Mouse (Mus musculus) MEL (cell line): Measurements from ENCODE around the gene Stoml3. TPM values are rescaled to one million over a fixed set of nuclear protein-coding genes. Genes with fewer than 3 reads are reported as not detected.
A peak's percentile ranks its signal among the peaks of the same experiment; 100 is the strongest.

ENCODE experiments used
- DNase-seq: peaks from one replicate; pipeline ENCODE4 v3.0.0; 2011; ENCODE audit warnings: low read depth, low spot score
- H3K27ac ChIP-seq: 2 replicates; pipeline ENCODE4 v1.5.1; 2012; ENCODE audit warnings: low read depth, mild to moderate bottlenecking, control low read depth, low read length, moderate library complexity; ENCODE audit not compliant: control insufficient read depth
- H3K27me3 ChIP-seq, 2 experiments: fragments of 150-350 bp in 1 of 2; sonication (generic) in 1 of 2; 2 replicates each; pipeline ENCODE4 v1.6.1; 2012; ENCODE audit warnings: low read length in 2 of 2, mild to moderate bottlenecking in 2 of 2, improper control_type of control experiment in 1 of 2, moderate library complexity in 1 of 2; ENCODE audit not compliant: insufficient read depth in 2 of 2, control insufficient read depth in 1 of 2
- H3K36me3 ChIP-seq, 2 experiments: 2 replicates each; pipeline ENCODE4 v1.6.1; 2012 to 2014; ENCODE audit warnings: low read length in 2 of 2, improper control_type of control experiment in 1 of 2, inconsistent platforms in 1 of 2, mild to moderate bottlenecking in 1 of 2; ENCODE audit not compliant: insufficient read depth in 2 of 2, control insufficient read depth in 1 of 2
- H3K4me1 ChIP-seq, 2 experiments: fragments of 150-350 bp in 1 of 2; sonication (generic) in 1 of 2; 2 replicates each; pipeline ENCODE4 v1.6.1; 2012; ENCODE audit warnings: low read length in 2 of 2, improper control_type of control experiment in 1 of 2, mild to moderate bottlenecking in 1 of 2; ENCODE audit not compliant: insufficient read depth in 2 of 2, control insufficient read depth in 1 of 2
- H3K4me3 ChIP-seq, 2 experiments: fragments of 150-350 bp in 1 of 2; sonication (generic) in 1 of 2; 2 replicates each; pipeline ENCODE4 v1.5.1; 2012; ENCODE audit warnings: low read depth in 2 of 2, low read length in 2 of 2, mild to moderate bottlenecking in 2 of 2, moderate library complexity in 2 of 2, control low read depth in 1 of 2, improper control_type of control experiment in 1 of 2; ENCODE audit not compliant: control insufficient read depth in 1 of 2, insufficient read depth in 1 of 2
- H3K79me2 ChIP-seq: 2 replicates; pipeline ENCODE4 v1.6.1; 2012; ENCODE audit warnings: mild to moderate bottlenecking, low read length, moderate library complexity; ENCODE audit not compliant: control insufficient read depth, poor library complexity, insufficient read depth
- H3K9ac ChIP-seq: 2 replicates; pipeline ENCODE4 v1.6.1; 2012; ENCODE audit warnings: low read depth, mild to moderate bottlenecking, control low read depth, low read length, moderate library complexity; ENCODE audit not compliant: control insufficient read depth, poor library complexity, severe bottlenecking
- H3K9me3 ChIP-seq: fragments of 150-350 bp; sonication (generic); replicated peaks from 2 replicates; pipeline ENCODE4 v1.6.1; 2012; ENCODE audit warnings: mild to moderate bottlenecking, low read length, improper control_type of control experiment, moderate library complexity; ENCODE audit not compliant: insufficient read depth
- CHD1 ChIP-seq: IDR thresholded peaks from 2 replicates; pipeline ENCODE4 v1.6.1; 2012; ENCODE audit warnings: low read depth, mild to moderate bottlenecking, inconsistent platforms, low read length, improper control_type of control experiment
- CTCF ChIP-seq, 3 experiments: IDR thresholded peaks in 2 of 3; conservative IDR thresholded peaks in 1 of 3; 2 replicates each; pipeline ENCODE4 v1.5.1; 2011 to 2012; ENCODE audit warnings: low read length in 3 of 3, low read depth in 2 of 3, mild to moderate bottlenecking in 2 of 3, improper control_type of control experiment in 1 of 3, inconsistent platforms in 1 of 3, mixed read lengths in 1 of 3, moderate library complexity in 1 of 3; ENCODE audit not compliant: control insufficient read depth in 1 of 3, insufficient read depth in 1 of 3, poor library complexity in 1 of 3, severe bottlenecking in 1 of 3
- ELF1 ChIP-seq: IDR thresholded peaks from 2 replicates; pipeline ENCODE4 v1.6.1; 2014; ENCODE audit warnings: low read depth, mild to moderate bottlenecking, inconsistent platforms, low read length, improper control_type of control experiment, moderate library complexity
- HCFC1 ChIP-seq: IDR thresholded peaks from 2 replicates; pipeline ENCODE4 v1.6.1; 2012; ENCODE audit warnings: low read depth, mild to moderate bottlenecking, inconsistent platforms, low read length, improper control_type of control experiment, moderate library complexity
- JUND ChIP-seq: IDR thresholded peaks from 2 replicates; pipeline ENCODE4 v1.6.1; 2011; ENCODE audit warnings: low read depth, mild to moderate bottlenecking, improper control_type of control experiment, low read length
- MAFK ChIP-seq: IDR thresholded peaks from 2 replicates; pipeline ENCODE4 v1.6.1; 2011; ENCODE audit warnings: low read depth, mild to moderate bottlenecking, low read length, improper control_type of control experiment, borderline replicate concordance
- NELFE ChIP-seq: IDR thresholded peaks from 2 replicates; pipeline ENCODE4 v1.6.1; 2011; ENCODE audit warnings: low read depth, low read length, improper control_type of control experiment
- POLR2A ChIP-seq, 2 experiments: IDR thresholded peaks; 2 replicates each; pipeline ENCODE4 v1.6.1; 2011 to 2012; ENCODE audit warnings: low read length in 2 of 2, mild to moderate bottlenecking in 2 of 2, control low read depth in 1 of 2, improper control_type of control experiment in 1 of 2, low read depth in 1 of 2, moderate library complexity in 1 of 2; ENCODE audit not compliant: control insufficient read depth in 1 of 2, insufficient read depth in 1 of 2, poor library complexity in 1 of 2
- POLR2AphosphoS5 ChIP-seq: IDR thresholded peaks from 2 replicates; pipeline ENCODE4 v1.6.1; 2012; ENCODE audit warnings: low read depth, borderline replicate concordance, mild to moderate bottlenecking, inconsistent platforms, low read length, moderate library complexity, mixed read lengths
- RCOR1 ChIP-seq: IDR thresholded peaks from 2 replicates; pipeline ENCODE4 v1.6.1; 2012; ENCODE audit warnings: low read depth, mild to moderate bottlenecking, inconsistent platforms, low read length, improper control_type of control experiment
- SIN3A ChIP-seq: IDR thresholded peaks from 2 replicates; pipeline ENCODE4 v1.6.1; 2012; ENCODE audit warnings: low read length, improper control_type of control experiment, inconsistent platforms
- USF1 ChIP-seq: IDR thresholded peaks from 2 replicates; pipeline ENCODE4 v1.6.1; 2014; ENCODE audit warnings: low read depth, mild to moderate bottlenecking, inconsistent platforms, low read length, improper control_type of control experiment, moderate library complexity
- ZC3H11A ChIP-seq: IDR thresholded peaks from 2 replicates; pipeline ENCODE4 v1.6.1; 2012; ENCODE audit warnings: low read depth, mild to moderate bottlenecking, inconsistent platforms, low read length, improper control_type of control experiment
- polyA plus RNA-seq, 2 experiments: library from polyadenylated mRNA; stranded (reverse) in 1 of 2; unstranded in 1 of 2; fragments of >175 nt in 1 of 2; fragments of >200 nt in 1 of 2; gene quantifications; 2 replicates each; pipeline versions ENCODE4 v1.2.1 to v1.2.4; 2012; ENCODE audit warnings: low replicate concordance in 2 of 2, low read depth in 1 of 2; ENCODE audit not compliant: insufficient read length in 2 of 2, insufficient read depth in 1 of 2, missing spikeins in 1 of 2
- total RNA-seq: library from RNA; depleted of rRNA; stranded (reverse); fragments of 300-350 nt; gene quantifications from 2 replicates; pipeline ENCODE4 v1.2.3, GENCODE M21; 2012

Gene Stoml3
- total and polyA plus RNA-seq, 3 experiments = not detected

- H3K27ac ChIP-seq = no peak overlapping the region
- no peaks in the 10 kb centered on the region for H3K36me3 ChIP-seq
- H3K9ac ChIP-seq = no peak overlapping the region
- H3K79me2 ChIP-seq = no peaks in the 10 kb centered on the region
- H3K4me3 ChIP-seq = no peak overlapping the region
- H3K9me3 ChIP-seq = no peaks in the 10 kb centered on the region
- no peak for DNase-seq
- TF ChIP-seq CTCF (IDR thresholded peaks at IDR 0.05 in 2 of 3, conservative IDR thresholded peaks at IDR 0.05 in 1 of 3; ENCODE audit: control insufficient read depth in 1 of 3, insufficient read depth in 1 of 3, low read depth in 2 of 3, low read length in 3 of 3, poor library complexity in 1 of 3, severe bottlenecking in 1 of 3) (no peak), ELF1 (no peak), USF1 (no peak), POLR2A (IDR thresholded peaks at IDR 0.05; ENCODE audit: control insufficient read depth in 1 of 2, insufficient read depth in 1 of 2, low read depth in 1 of 2, low read length in 2 of 2, poor library complexity in 1 of 2) (no peak), SIN3A (no peak), POLR2AphosphoS5 (no peak), JUND (no peak), CHD1 (no peak), HCFC1 (no peak), NELFE (no peak)
- H3K27me3 ChIP-seq = no peaks in the 10 kb centered on the region
- H3K4me1 ChIP-seq = no peaks in the 10 kb centered on the region
Measured at GRCm38 (mm10) chr3:53522794-53523193, 34.3 kb downstream of the Stoml3 start.

DNA sequence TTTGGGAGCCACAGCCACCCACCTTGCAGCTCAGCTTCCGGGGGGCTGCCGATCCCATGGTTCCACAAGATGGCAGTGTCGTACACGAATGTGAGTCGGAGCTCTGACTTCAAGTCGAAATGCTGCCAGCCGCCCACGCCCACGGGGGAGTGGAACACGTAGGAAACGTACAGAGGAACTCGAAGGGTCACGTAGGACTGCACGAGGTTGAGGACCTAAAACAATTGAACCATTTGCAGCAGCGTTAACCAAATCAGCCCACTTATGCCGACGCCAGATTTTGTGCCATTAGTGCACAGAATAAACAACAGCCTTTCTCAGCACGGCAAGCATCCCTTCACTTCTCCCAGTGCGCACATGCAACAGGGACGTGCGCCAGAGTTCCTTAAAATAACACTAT, 37.3 kb downstream of the Stoml3 start:
- Histone ChIP-seq H3K4me1 (no peaks in the 10 kb centered on the region), H3K4me3 (no peak overlapping the region)
- TF ChIP-seq MAFK (no peak), CTCF (IDR thresholded peaks at IDR 0.05 in 2 of 3, conservative IDR thresholded peaks at IDR 0.05 in 1 of 3; ENCODE audit: control insufficient read depth in 1 of 3, insufficient read depth in 1 of 3, low read depth in 2 of 3, low read length in 3 of 3, poor library complexity in 1 of 3, severe bottlenecking in 1 of 3) (peak in 1 of 3 experiments; percentile 14; a peak in 1 of 6 replicates)
- TF ChIP-seq, all 39 proteins: peak for 1
- Histone ChIP-seq H3K9me3 (no peaks in the 10 kb centered on the region), H3K9ac (no peak overlapping the region), H3K27me3 (no peaks in the 10 kb centered on the region), H3K79me2 (no peaks in the 10 kb centered on the region), H3K27ac (no peak overlapping the region), H3K36me3 (no peaks in the 10 kb centered on the region)
- DNase-seq = no peak

- Histone ChIP-seq H3K4me3 (no peak overlapping the region), H3K4me1 (no peaks in the 10 kb centered on the region), H3K79me2 (no peaks in the 10 kb centered on the region), H3K9ac (no peak overlapping the region), H3K27me3 (no peaks in the 10 kb centered on the region), H3K27ac (no peak overlapping the region), H3K9me3 (no peaks in the 10 kb centered on the region), H3K36me3 (no peaks in the 10 kb centered on the region)
- no peak for DNase-seq
- TF ChIP-seq RCOR1 (no peak), ZC3H11A (no peak), CHD1 (no peak)
Measured at GRCm38 (mm10) chr3:53530305-53530704, 41.9 kb downstream of the Stoml3 start.
